Mouse (Mus musculus): ENCODE results near the gene Ptbp3. TPM values are rescaled to one million over a fixed set of nuclear protein-coding genes. Genes with fewer than 3 reads are reported as not detected.

Ptbp3 gene
- total and polyA plus RNA-seq, 3 experiments, result 13.2 to 27.0 (median 25.0) TPM

DNA sequence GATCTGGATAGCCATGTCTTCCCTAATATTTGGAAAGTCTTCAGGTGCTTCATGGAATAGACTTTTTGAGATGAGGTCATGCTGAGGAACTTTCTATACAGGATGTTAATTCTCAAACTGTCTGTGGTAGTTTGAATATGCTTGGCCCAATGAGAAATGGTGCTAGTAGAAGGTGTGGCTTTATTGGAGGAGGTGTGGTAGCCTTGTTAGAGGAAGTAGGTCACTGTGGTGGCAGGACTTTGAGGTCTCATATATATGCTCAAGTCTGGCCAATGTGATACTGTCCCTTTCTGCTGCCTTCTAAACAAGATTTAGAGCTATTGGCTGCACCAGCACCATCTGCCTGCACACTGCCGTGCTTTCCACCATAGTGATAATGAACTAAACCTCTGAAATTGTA, 18.0 kb downstream of the Ptbp3 start:
- H3K36me3 ChIP-seq (ENCODE audit: control insufficient read depth, insufficient read depth, low read length), result peaks cover 8% of the 10 kb centered on the region
- no peak for TF ChIP-seq CTCF (IDR thresholded peaks at IDR 0.05)
- TF ChIP-seq POLR2A (IDR thresholded peaks at IDR 0.05; ENCODE audit: insufficient read depth, low read depth, low read length), result no peak
- no peak for TF ChIP-seq EP300 (IDR thresholded peaks at IDR 0.05; ENCODE audit: insufficient read depth, low read depth, low read length)
- WGBS, result 85% methylated on average over 1 of the region's 1 CpGs

DNA sequence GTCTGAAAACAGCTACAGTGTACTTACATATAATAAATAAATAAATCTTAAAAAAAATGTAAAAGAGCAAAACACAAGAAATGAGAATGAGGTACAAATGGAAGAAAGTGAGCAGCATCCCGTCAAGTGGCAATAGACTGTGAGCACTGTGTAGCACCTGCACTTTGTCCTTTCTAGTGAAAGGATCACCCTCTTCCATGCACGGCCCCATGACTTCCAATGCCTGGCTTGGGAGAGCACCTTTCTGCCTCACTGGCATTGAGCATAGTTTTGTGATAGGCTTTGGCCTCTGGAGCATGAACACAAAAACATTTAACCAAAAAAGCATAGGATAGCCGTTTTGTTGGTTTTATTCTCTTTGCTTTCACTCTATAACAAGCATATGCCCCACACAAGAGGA, 21.7 kb downstream of the Ptbp3 start:
- H3K9ac ChIP-seq (ENCODE audit: low read depth, low read length), result no peak overlapping the region
- no peak overlapping the region for H3K4me3 ChIP-seq
- no peaks in the 10 kb centered on the region for H3K27me3 ChIP-seq (ENCODE audit: control insufficient read depth, insufficient read depth, low read length)
- peaks cover 7% of the 10 kb centered on the region for H3K4me1 ChIP-seq (ENCODE audit: control insufficient read depth, insufficient read depth, low read length)
- H3K36me3 ChIP-seq (ENCODE audit: control insufficient read depth, insufficient read depth, low read length), result peaks cover 4% of the 10 kb centered on the region; the same call in 1 of the 2 replicates
- intact Hi-C loops (cut with DNase I), result loop anchor here (5.0 kb wide), 1 partner anchor 45 kb away; no protein-coding TSS in a partner anchor
- no peak overlapping the region for H3K27ac ChIP-seq
- H3K79me2 ChIP-seq (replicated peaks; ENCODE audit: control insufficient read depth, insufficient read depth, low read length), result peaks cover 6% of the 10 kb centered on the region; the same call in 1 of the 2 replicates
- DNase-seq, result no peak
- 93% methylated on average over 3 of the region's 3 CpGs for WGBS
- TF ChIP-seq POLR2A (IDR thresholded peaks at IDR 0.05; ENCODE audit: insufficient read depth, low read depth, low read length) (no peak), EP300 (IDR thresholded peaks at IDR 0.05; ENCODE audit: insufficient read depth, low read depth, low read length) (no peak), CTCF (IDR thresholded peaks at IDR 0.05) (no peak)

More for the DNA sequence above, 18.0 kb downstream of the Ptbp3 start:
- Histone ChIP-seq H3K4me3 (no peak overlapping the region), H3K4me1 (ENCODE audit: control insufficient read depth, insufficient read depth, low read length) (peaks cover 7% of the 10 kb centered on the region), H3K27ac (no peak overlapping the region), H3K27me3 (ENCODE audit: control insufficient read depth, insufficient read depth, low read length) (no peaks in the 10 kb centered on the region), H3K79me2 (replicated peaks; ENCODE audit: control insufficient read depth, insufficient read depth, low read length) (peaks cover 6% of the 10 kb centered on the region; the same call in 1 of the 2 replicates), H3K9ac (ENCODE audit: low read depth, low read length) (no peak overlapping the region)
- intact Hi-C loops (cut with DNase I), result no loop called here
- no peak for DNase-seq

DNA sequence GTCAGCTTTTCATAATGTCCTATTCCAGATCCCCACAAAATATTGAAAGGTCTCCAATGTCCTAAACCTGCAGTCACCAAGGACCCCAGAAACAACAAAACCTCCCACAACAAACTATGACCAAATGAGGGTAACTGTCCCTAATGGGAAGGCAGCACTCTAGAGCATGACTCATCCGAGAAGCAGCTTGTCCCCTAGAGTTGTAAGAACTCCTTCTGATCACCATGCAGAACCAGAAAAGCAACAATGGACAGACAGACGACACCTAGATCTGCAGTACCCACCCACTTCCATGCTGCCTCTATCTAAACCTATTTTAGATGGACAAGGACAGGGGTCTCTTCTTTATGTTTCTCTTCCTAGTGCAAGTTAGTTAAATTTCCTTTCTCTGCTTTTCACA, 22.4 kb downstream of the Ptbp3 start:
- H3K27me3 ChIP-seq (ENCODE audit: control insufficient read depth, insufficient read depth, low read length), result no peaks in the 10 kb centered on the region
- peaks cover 7% of the 10 kb centered on the region for H3K4me1 ChIP-seq (ENCODE audit: control insufficient read depth, insufficient read depth, low read length)
- H3K79me2 ChIP-seq (replicated peaks; ENCODE audit: control insufficient read depth, insufficient read depth, low read length), result peaks cover 6% of the 10 kb centered on the region; the same call in 1 of the 2 replicates
- no peak overlapping the region for H3K4me3 ChIP-seq
- no peak for DNase-seq
- H3K36me3 ChIP-seq (ENCODE audit: control insufficient read depth, insufficient read depth, low read length), result peaks cover 4% of the 10 kb centered on the region; the same call in 1 of the 2 replicates
- TF ChIP-seq EP300 (IDR thresholded peaks at IDR 0.05; ENCODE audit: insufficient read depth, low read depth, low read length), result no peak
- no peak for TF ChIP-seq POLR2A (IDR thresholded peaks at IDR 0.05; ENCODE audit: insufficient read depth, low read depth, low read length)
- 48% methylated on average over 2 of the region's 2 CpGs for WGBS
- no peak overlapping the region for H3K9ac ChIP-seq (ENCODE audit: low read depth, low read length)
- intact Hi-C loops (cut with DNase I), result loop anchor here (5.0 kb wide), 1 partner anchor 44 kb away; no protein-coding TSS in a partner anchor
- no peak overlapping the region for H3K27ac ChIP-seq

DNA sequence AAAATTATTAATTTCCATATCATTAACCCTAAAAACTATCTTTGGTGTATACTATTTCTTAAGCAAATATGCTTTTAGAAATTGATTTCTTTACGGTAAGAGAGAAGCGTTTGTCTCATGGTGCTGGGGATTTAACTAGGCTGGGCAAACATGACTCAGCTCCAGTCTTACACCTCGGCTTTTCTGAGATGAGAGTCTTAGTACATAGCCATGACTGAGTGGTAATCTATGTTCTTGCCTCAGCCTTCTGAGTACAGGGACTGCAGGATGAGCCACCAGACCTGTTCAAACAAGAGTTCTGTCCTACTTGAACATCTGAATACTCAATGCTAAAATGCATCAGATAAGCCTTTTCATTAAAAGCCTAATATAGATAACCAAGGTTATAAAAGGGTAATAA, 24.3 kb downstream of the Ptbp3 start:
- no peak overlapping the region for H3K27ac ChIP-seq
- H3K4me3 ChIP-seq, result no peak overlapping the region
- no peak overlapping the region for H3K9ac ChIP-seq (ENCODE audit: low read depth, low read length)
- H3K36me3 ChIP-seq (ENCODE audit: control insufficient read depth, insufficient read depth, low read length), result peaks cover 4% of the 10 kb centered on the region; the same call in 1 of the 2 replicates
- peaks cover 3% of the 10 kb centered on the region for H3K4me1 ChIP-seq (ENCODE audit: control insufficient read depth, insufficient read depth, low read length)
- DNase-seq, result no peak
- 66% methylated on average over 3 of the region's 3 CpGs for WGBS
- H3K27me3 ChIP-seq (ENCODE audit: control insufficient read depth, insufficient read depth, low read length), result no peaks in the 10 kb centered on the region
- H3K79me2 ChIP-seq (replicated peaks; ENCODE audit: control insufficient read depth, insufficient read depth, low read length), result peaks cover 7% of the 10 kb centered on the region; the same call in 1 of the 2 replicates
- TF ChIP-seq EP300 (IDR thresholded peaks at IDR 0.05; ENCODE audit: insufficient read depth, low read depth, low read length) (no peak), CTCF (IDR thresholded peaks at IDR 0.05) (no peak), POLR2A (IDR thresholded peaks at IDR 0.05; ENCODE audit: insufficient read depth, low read depth, low read length) (no peak)
- intact Hi-C loops (cut with DNase I), result loop anchor here (5.0 kb wide), 1 partner anchor 43 kb away; no protein-coding TSS in a partner anchor

DNA sequence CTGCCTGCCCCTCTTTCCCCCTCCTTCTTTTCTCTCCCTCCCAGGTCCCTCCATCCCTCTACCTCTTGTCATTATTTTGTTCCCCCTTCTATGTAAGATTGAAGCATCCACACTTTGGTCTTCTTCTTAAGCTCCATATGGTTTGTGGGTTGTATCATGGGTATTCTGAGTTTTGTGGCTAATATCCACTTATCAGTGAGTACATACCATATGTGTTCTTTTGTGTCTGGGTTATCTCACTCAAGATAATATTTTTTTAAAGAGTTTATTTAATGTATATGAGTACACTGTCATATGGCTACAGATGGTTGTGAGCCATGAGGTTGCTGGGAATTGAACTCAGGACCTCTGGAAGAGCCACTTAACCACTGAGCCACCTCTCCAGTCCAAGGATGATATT, 38.8 kb downstream of the Ptbp3 start:
- no peak overlapping the region for H3K4me3 ChIP-seq
- intact Hi-C loops (cut with DNase I), result no loop called here
- no peak for TF ChIP-seq POLR2A (IDR thresholded peaks at IDR 0.05; ENCODE audit: insufficient read depth, low read depth, low read length)
- TF ChIP-seq EP300 (IDR thresholded peaks at IDR 0.05; ENCODE audit: insufficient read depth, low read depth, low read length), result no peak
- no peak for TF ChIP-seq CTCF (IDR thresholded peaks at IDR 0.05)
- H3K27ac ChIP-seq, result no peak overlapping the region
- H3K36me3 ChIP-seq (ENCODE audit: control insufficient read depth, insufficient read depth, low read length), result no peaks in the 10 kb centered on the region
- no peaks in the 10 kb centered on the region for H3K27me3 ChIP-seq (ENCODE audit: control insufficient read depth, insufficient read depth, low read length)
- H3K4me1 ChIP-seq (ENCODE audit: control insufficient read depth, insufficient read depth, low read length), result no peaks in the 10 kb centered on the region; the same call in 1 of the 2 replicates
- no peaks in the 10 kb centered on the region for H3K79me2 ChIP-seq (replicated peaks; ENCODE audit: control insufficient read depth, insufficient read depth, low read length)
- no peak overlapping the region for H3K9ac ChIP-seq (ENCODE audit: low read depth, low read length)
- DNase-seq, result no peak

DNA sequence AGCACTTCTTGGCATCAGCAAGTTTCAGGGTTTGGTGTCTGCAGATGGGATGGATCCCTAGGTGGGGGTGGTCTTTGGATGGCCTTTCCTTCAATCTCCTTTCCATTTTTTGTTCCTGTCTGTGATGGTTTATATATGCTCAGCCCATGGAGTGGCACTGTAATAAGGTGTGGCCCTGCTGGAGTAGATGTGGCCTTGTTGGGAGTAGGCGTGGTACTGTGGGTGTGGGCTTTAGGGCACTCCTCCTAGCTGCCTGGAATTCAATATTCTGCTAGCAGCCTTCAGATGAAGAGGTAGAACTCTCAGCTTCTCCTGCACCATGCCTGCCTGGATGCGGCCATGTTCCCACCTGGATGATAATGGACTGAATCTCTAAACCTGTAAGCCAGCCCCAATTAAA, 39.6 kb downstream of the Ptbp3 start:
- H3K4me3 ChIP-seq, result no peak overlapping the region
- intact Hi-C loops (cut with DNase I), result no loop called here
- WGBS, result 96% methylated on average over 2 of the region's 2 CpGs
- DNase-seq, result no peak
- no peaks in the 10 kb centered on the region for H3K36me3 ChIP-seq (ENCODE audit: control insufficient read depth, insufficient read depth, low read length)
- H3K4me1 ChIP-seq (ENCODE audit: control insufficient read depth, insufficient read depth, low read length), result no peaks in the 10 kb centered on the region; the same call in 1 of the 2 replicates
- H3K9ac ChIP-seq (ENCODE audit: low read depth, low read length), result no peak overlapping the region
- H3K27ac ChIP-seq, result no peak overlapping the region
- no peaks in the 10 kb centered on the region for H3K79me2 ChIP-seq (replicated peaks; ENCODE audit: control insufficient read depth, insufficient read depth, low read length)
- H3K27me3 ChIP-seq (ENCODE audit: control insufficient read depth, insufficient read depth, low read length), result no peaks in the 10 kb centered on the region
- no peak for TF ChIP-seq POLR2A (IDR thresholded peaks at IDR 0.05; ENCODE audit: insufficient read depth, low read depth, low read length)
- no peak for TF ChIP-seq EP300 (IDR thresholded peaks at IDR 0.05; ENCODE audit: insufficient read depth, low read depth, low read length)
- TF ChIP-seq CTCF (IDR thresholded peaks at IDR 0.05), result no peak

Data from heart, adult 2 months (tissue).